ENCODE assay signal across 8 mouse cellular contexts in genomic region chr4:141599251-141600141, GRCm38 (mm10). TPM values are rescaled to one million over a fixed set of nuclear protein-coding genes. Genes with fewer than 3 reads are reported as not detected.
DNase-seq lines count a peak whose midpoint lies in the region; ATAC-seq lines count a peak whose summit lies in the region.

No protein-coding gene starts in this region.

- 2% methylated on average over 42 of the region's 57 CpGs for WGBS in forebrain, embryonic 15.5 days
- under 1% methylated on average over 47 of the region's 57 CpGs for WGBS in midbrain, embryonic 16.5 days

- H3K27ac ChIP-seq in forebrain, embryonic 15.5 days (replicated peaks) = no peak overlapping the region
- H3K27ac ChIP-seq in midbrain, embryonic 16.5 days (ENCODE audit: low read length) = no peak overlapping the region

- peak; percentile 18; the same call in 1 of the 2 replicates for ATAC-seq in forebrain, embryonic 15.5 days (replicated peaks)
- peak; percentile 43 for ATAC-seq in midbrain, embryonic 16.5 days
- no peak for ATAC-seq in megakaryocyte progenitor cell, adult 5-6 weeks (replicated peaks; ENCODE audit: poor library complexity)

- peak overlapping the region; percentile 57 for H3K4me3 ChIP-seq in forebrain, embryonic 15.5 days
- peak overlapping the region; percentile 66 for H3K4me3 ChIP-seq in midbrain, embryonic 16.5 days (ENCODE audit: low read depth, low read length)

- peak overlapping the region; percentile 63 for H3K9ac ChIP-seq in forebrain, embryonic 15.5 days (replicated peaks)
- H3K9ac ChIP-seq in midbrain, embryonic 16.5 days (ENCODE audit: low read depth, low read length) = peak overlapping the region; percentile 78

- peak; percentile 29 to 67 for DNase-seq in cerebellum, postnatal 14 days
- DNase-seq in cerebellum, adult 9-10 months = no peak
- peak; percentile 91 for DNase-seq in ES-CJ7 (ENCODE audit: low read depth, low spot score)
- peak; percentile 54 for DNase-seq in kidney, postnatal 14 days
- no peak for DNase-seq in layer of hippocampus, postnatal 36 days

- no peaks in the 10 kb centered on the region for H3K36me3 ChIP-seq in forebrain, embryonic 15.5 days
- H3K36me3 ChIP-seq in midbrain, embryonic 16.5 days (ENCODE audit: control insufficient read depth, insufficient read depth, low read length) = no peaks in the 10 kb centered on the region

- peaks cover 25% of the 10 kb centered on the region for H3K27me3 ChIP-seq in forebrain, embryonic 15.5 days
- no peaks in the 10 kb centered on the region for H3K27me3 ChIP-seq in midbrain, embryonic 16.5 days (ENCODE audit: control insufficient read depth, insufficient read depth, low read depth, low read length)

- H3K4me1 ChIP-seq in forebrain, embryonic 15.5 days = peaks cover 18% of the 10 kb centered on the region
- peaks cover 10% of the 10 kb centered on the region for H3K4me1 ChIP-seq in midbrain, embryonic 16.5 days (ENCODE audit: control insufficient read depth, insufficient read depth, low read length)

- H3K9me3 ChIP-seq in forebrain, embryonic 15.5 days = no peaks in the 10 kb centered on the region
- no peaks in the 10 kb centered on the region for H3K9me3 ChIP-seq in midbrain, embryonic 16.5 days (replicated peaks; ENCODE audit: control insufficient read depth, low read length, poor library complexity, severe bottlenecking)

- H3K4me2 ChIP-seq in forebrain, embryonic 15.5 days (replicated peaks) = peak overlapping the region; percentile 91
- H3K4me2 ChIP-seq in midbrain, embryonic 16.5 days (ENCODE audit: low read length) = peak overlapping the region; percentile 92

RNA-seq across cellular contexts. Expression of gene Fblim1, which starts 6.4 kb away (rescaled TPM):
- 17.4 and 22.6 TPM in 2 replicates for polyA plus RNA-seq in forebrain, embryonic 15.5 days (2015; fragmentation: Nextera tagmentation; extraction: Ambion mirVana)
- polyA plus RNA-seq in midbrain, embryonic 16.5 days (2015; fragmentation: Nextera tagmentation; extraction: Ambion mirVana) = 35.6 and 37.8 TPM in 2 replicates
- total RNA-seq in megakaryocyte progenitor cell, adult 5-6 weeks (2015) = not detected in 2 replicates
- 0.07 TPM in 1 of 2 replicates, not detected in the other for total RNA-seq in megakaryocyte progenitor cell, adult 5-6 weeks (2017)
- 1 to 10 TPM in 1 of 2 experiments, under 1 TPM in 1; 0.50 to 1.0 TPM for total RNA-seq in layer of hippocampus, postnatal 36 days (2021)

RNA-seq across cellular contexts. Expression of gene Tmem82, which starts 18.9 kb away (rescaled TPM):
- polyA plus RNA-seq in forebrain, embryonic 15.5 days (2015; fragmentation: Nextera tagmentation; extraction: Ambion mirVana) = 0.17 TPM in 2 replicates
- 0.14 and 0.43 TPM in 2 replicates for polyA plus RNA-seq in midbrain, embryonic 16.5 days (2015; fragmentation: Nextera tagmentation; extraction: Ambion mirVana)
- total RNA-seq in megakaryocyte progenitor cell, adult 5-6 weeks (2015) = 0.10 and 0.76 TPM in 2 replicates
- 0.46 and 1.6 TPM in 2 replicates for total RNA-seq in megakaryocyte progenitor cell, adult 5-6 weeks (2017)
- total RNA-seq in layer of hippocampus, postnatal 36 days (2021) = under 1 TPM; 0.28 to 0.42 TPM

RNA-seq across cellular contexts. Expression of gene Slc25a34, which starts 24.1 kb away (rescaled TPM):
- 0.06 and 0.14 TPM in 2 replicates for polyA plus RNA-seq in forebrain, embryonic 15.5 days (2015; fragmentation: Nextera tagmentation; extraction: Ambion mirVana)
- 0.27 and 0.45 TPM in 2 replicates for polyA plus RNA-seq in midbrain, embryonic 16.5 days (2015; fragmentation: Nextera tagmentation; extraction: Ambion mirVana)
- total RNA-seq in megakaryocyte progenitor cell, adult 5-6 weeks (2015) = not detected in 2 replicates
- not detected in 2 replicates for total RNA-seq in megakaryocyte progenitor cell, adult 5-6 weeks (2017)
- 1 to 10 TPM; 2.6 to 2.9 TPM for total RNA-seq in layer of hippocampus, postnatal 36 days (2021)

Comparison
In these comparisons a context has a peak if more than half of its experiments do, and no peak if none do; other contexts are left out.
1. DNase-seq: peak in cerebellum, postnatal 14 days (2 of 2), ES-CJ7 (single experiment) and kidney, postnatal 14 days (single experiment); none in cerebellum, adult 9-10 months (single experiment) and layer of hippocampus, postnatal 36 days (0 of 2).